Mouse (Mus musculus) intestine, embryonic 16.5 days (tissue): ENCODE measurements at regions not wholly inside any gene's neighbourhood (a gene's known extent, or its start where the extent isn't known, plus 50 kb on each side); places are given as distances from the start of the nearest gene placed in this dataset.

Source experiments
- ATAC-seq: fragments of 200-750 bp; cut with Nextera tagmentation; 2 replicates; pipeline ENCODE4 v1.8.0; 2017; ENCODE audit warnings: moderate TSS enrichment, moderate library complexity
- H3K27ac ChIP-seq: fragments of 300-500 bp; sonication (generic); 2 replicates; pipeline ENCODE4 v1.5.1; 2014; ENCODE audit warnings: mild to moderate bottlenecking, low read length
- H3K27me3 ChIP-seq: fragments of 300-500 bp; sonication (generic); replicated peaks from 2 replicates; pipeline ENCODE4 v1.6.1; 2014; ENCODE audit warnings: low read length, control low read depth, mixed read lengths; ENCODE audit not compliant: control insufficient read depth, insufficient read depth
- H3K36me3 ChIP-seq: fragments of 300-500 bp; sonication (generic); 2 replicates; pipeline ENCODE4 v1.6.1; 2014; ENCODE audit warnings: low read length, control low read depth; ENCODE audit not compliant: control insufficient read depth, insufficient read depth
- H3K4me1 ChIP-seq: fragments of 300-500 bp; sonication (generic); 2 replicates; pipeline ENCODE4 v1.6.1; 2014; ENCODE audit warnings: low read length, control low read depth, mixed read lengths; ENCODE audit not compliant: control insufficient read depth, insufficient read depth
- H3K4me2 ChIP-seq: fragments of 300-500 bp; sonication (generic); 2 replicates; pipeline ENCODE4 v1.6.1; 2014; ENCODE audit warnings: low read depth, low read length, control low read depth
- H3K4me3 ChIP-seq: fragments of 300-500 bp; sonication (generic); 2 replicates; pipeline ENCODE4 v1.5.1; 2014; ENCODE audit warnings: mild to moderate bottlenecking, low read length
- H3K9ac ChIP-seq: fragments of 300-500 bp; sonication (generic); 2 replicates; pipeline ENCODE4 v1.6.1; 2014; ENCODE audit warnings: low read depth, low read length
- H3K9me3 ChIP-seq: fragments of 300-500 bp; sonication (generic); 2 replicates; pipeline ENCODE4 v1.6.1; 2016; ENCODE audit warnings: low read length, control low read depth; ENCODE audit not compliant: control insufficient read depth
- WGBS: fragments of 180-500 bp; shearing (Covaris S2); extraction: QIAGEN DNeasy Blood & Tissue Kit; methylation state at CpG from one replicate; pipeline ENCODE4 v1.1.7; 2014; 5-methylcytosine and 5-hydroxymethylcytosine counted together

DNA sequence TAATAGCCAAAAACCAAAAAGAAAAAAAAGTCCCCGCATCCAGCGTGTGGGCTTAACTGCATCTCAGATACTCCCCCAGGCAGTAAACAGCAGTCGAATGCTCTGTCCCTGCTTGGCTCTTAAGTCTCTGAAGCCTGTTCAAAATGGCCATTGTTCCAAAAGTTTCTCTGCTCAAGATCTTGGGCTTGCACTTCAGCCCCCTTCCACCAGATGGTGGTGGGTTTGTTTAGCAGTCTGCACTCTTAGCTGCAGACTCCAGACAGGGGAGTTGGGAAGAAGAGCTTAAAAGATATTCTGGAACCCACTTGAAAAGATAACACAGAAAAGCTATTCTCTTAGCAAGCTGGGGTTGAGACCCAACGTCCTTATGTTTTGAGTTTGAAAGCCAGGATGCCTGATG lies 496.4 kb downstream of the Nedd1 start:
- Histone ChIP-seq H3K27ac (no peak overlapping the region), H3K4me3 (no peak overlapping the region), H3K4me1 (no peaks in the 10 kb centered on the region), H3K27me3 (no peaks in the 10 kb centered on the region), H3K9me3 (no peaks in the 10 kb centered on the region), H3K4me2 (no peak overlapping the region), H3K9ac (no peak overlapping the region), H3K36me3 (no peaks in the 10 kb centered on the region)
- 79% methylated on average over 4 of the region's 4 CpGs for WGBS
- no peak for ATAC-seq

DNA sequence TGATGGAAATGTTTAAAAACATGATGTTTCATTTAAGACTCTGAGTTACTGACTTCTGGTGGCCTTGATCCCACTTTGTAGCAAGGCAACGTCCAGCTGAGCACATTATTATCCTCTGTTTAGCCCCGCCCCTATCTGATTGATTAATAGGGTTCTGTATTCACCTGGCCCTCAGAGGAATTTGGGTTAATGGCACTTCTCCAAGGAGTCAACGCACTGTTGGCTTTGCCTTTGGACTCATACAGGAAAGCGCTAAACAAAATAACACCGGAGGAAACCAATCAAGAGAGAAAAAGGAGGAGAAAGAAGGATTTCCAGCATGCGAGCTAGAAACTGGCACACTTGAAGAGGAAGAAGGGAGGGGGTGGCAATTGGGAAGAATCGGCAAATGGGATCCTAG lies 497.1 kb downstream of the Nedd1 start:
- 82% methylated on average over 7 of the region's 7 CpGs for WGBS
- Histone ChIP-seq H3K4me2 (no peak overlapping the region), H3K9me3 (no peaks in the 10 kb centered on the region), H3K36me3 (no peaks in the 10 kb centered on the region), H3K9ac (no peak overlapping the region), H3K27me3 (no peaks in the 10 kb centered on the region), H3K27ac (no peak overlapping the region), H3K4me1 (no peaks in the 10 kb centered on the region), H3K4me3 (no peak overlapping the region)
- no peak for ATAC-seq

DNA sequence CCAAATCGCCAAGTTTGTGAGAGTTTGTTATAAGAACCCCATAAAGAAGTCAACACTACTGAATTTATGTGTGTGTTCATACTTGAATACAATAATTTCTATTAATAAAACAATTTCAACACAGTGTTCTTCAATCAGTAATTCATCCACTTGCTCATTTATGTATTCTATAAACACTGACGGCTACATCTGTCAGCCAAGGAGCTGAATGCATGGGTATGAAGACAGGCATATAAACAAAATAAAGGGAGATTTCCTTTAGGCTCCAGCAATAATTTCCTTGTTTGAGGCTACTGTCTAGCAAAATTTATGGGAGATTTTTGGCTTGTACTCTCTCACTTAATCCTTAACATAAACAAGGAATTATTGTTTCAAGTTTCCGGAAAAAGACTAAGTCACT lies 502.9 kb downstream of the Nedd1 start:
- WGBS: 52% methylated on average over 3 of the region's 3 CpGs
- H3K4me1 ChIP-seq: no peaks in the 10 kb centered on the region
- ATAC-seq: peak; percentile 42; the same call in 1 of the 2 replicates

DNA sequence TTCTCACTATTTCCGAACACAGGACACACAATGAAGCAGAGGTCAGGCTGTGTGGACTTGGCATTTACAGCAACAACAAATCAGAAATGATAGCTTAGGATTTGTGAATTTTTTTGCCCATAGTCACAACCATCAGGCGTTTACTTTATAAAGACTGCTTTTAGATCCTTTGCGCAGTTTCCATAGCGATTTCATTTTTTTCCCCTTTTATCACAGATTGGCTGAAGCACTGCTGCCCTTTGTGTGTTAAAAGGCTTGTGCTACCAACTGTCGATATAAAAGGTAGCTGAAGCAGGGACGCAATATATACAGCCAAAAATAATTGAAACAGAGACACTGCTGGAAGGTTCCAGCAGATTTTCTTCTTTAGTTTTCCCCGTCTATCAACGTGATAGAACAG lies 551.4 kb downstream of the Nedd1 start:
- 73% methylated on average over 8 of the region's 8 CpGs for WGBS
- Histone ChIP-seq H3K4me2 (no peak overlapping the region), H3K9me3 (no peaks in the 10 kb centered on the region), H3K36me3 (no peaks in the 10 kb centered on the region), H3K4me1 (no peaks in the 10 kb centered on the region), H3K4me3 (no peak overlapping the region), H3K9ac (no peak overlapping the region), H3K27me3 (no peaks in the 10 kb centered on the region), H3K27ac (no peak overlapping the region)
- ATAC-seq: no peak

More for the DNA sequence above, 502.9 kb downstream of the Nedd1 start:
- Histone ChIP-seq H3K4me2 (no peak overlapping the region), H3K27ac (no peak overlapping the region), H3K9me3 (no peaks in the 10 kb centered on the region), H3K36me3 (no peaks in the 10 kb centered on the region), H3K4me3 (no peak overlapping the region), H3K9ac (no peak overlapping the region), H3K27me3 (no peaks in the 10 kb centered on the region)

DNA sequence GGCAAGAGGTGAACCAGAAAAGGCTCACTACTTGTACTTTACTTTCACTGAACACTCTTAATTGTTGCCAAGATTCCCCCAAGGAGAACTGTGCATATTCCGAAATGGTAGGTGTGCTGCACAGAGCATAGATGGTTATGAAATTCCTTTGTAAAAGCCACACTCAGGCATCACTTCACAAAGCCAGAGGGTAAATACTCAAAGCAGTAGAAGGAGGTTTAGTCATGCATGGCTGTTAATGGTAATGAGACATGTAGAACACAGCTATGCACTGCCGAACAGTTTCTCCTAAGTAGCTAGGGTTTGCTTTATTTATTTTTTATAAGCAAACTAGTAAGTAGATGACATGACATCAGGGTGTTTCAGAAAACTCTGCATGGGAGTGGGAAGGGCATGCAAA lies 556.2 kb downstream of the Nedd1 start:
- H3K9ac ChIP-seq: no peak overlapping the region
- H3K36me3 ChIP-seq: no peaks in the 10 kb centered on the region
- no peak for ATAC-seq
- WGBS: 79% methylated on average over 2 of the region's 2 CpGs
- no peak overlapping the region for H3K27ac ChIP-seq
- H3K4me3 ChIP-seq: no peak overlapping the region
- no peaks in the 10 kb centered on the region for H3K27me3 ChIP-seq
- H3K4me2 ChIP-seq: no peak overlapping the region
- H3K4me1 ChIP-seq: 0 out of 2 replicates have a peak, but pooled peaks cover 3% of the 10 kb centered on the region
- no peaks in the 10 kb centered on the region for H3K9me3 ChIP-seq

DNA sequence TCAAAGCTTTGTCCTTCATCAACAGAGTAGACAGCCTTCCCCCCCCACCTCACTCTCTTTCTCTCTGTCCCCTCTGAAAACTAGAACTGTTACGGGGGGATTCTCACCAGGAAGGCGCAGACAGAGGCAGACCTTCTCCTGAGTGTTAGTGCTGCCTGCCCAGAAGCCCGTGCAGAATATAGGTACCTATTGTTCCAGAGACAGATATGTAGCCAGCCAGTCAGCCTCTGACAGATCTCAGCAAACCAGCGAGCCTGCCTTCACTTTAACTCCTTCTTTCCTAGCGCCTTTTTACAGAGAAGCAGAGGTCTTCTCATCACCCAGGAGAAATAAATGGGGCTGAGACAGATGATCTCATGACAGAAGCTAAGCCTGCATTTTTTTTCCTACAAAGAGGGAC lies 557.2 kb downstream of the Nedd1 start:
- no peak overlapping the region for H3K9ac ChIP-seq
- ATAC-seq: no peak
- no peak overlapping the region for H3K27ac ChIP-seq
- WGBS: 31% methylated on average over 5 of the region's 5 CpGs
- H3K4me1 ChIP-seq: 0 out of 2 replicates have a peak, but pooled peaks cover 3% of the 10 kb centered on the region
- H3K27me3 ChIP-seq: no peaks in the 10 kb centered on the region
- no peak overlapping the region for H3K4me3 ChIP-seq
- no peaks in the 10 kb centered on the region for H3K9me3 ChIP-seq
- no peaks in the 10 kb centered on the region for H3K36me3 ChIP-seq
- H3K4me2 ChIP-seq: no peak overlapping the region

DNA sequence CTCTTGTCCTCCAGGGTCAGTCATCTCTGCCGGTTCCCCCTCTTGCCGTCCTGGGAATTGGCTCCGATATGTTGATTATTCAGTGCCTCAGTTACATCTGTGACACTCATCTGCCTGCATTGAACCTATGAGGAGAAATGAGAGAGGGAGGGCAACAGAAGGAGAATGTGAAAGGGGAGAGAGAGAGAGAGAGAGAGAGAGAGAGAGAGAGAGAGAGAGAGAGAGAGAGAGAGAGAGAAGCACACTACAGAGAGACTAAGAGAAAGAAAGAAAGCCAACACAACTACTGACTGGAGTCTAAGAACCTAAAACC lies 557.6 kb downstream of the Nedd1 start:
- no peaks in the 10 kb centered on the region for H3K36me3 ChIP-seq
- H3K4me3 ChIP-seq: no peak overlapping the region
- ATAC-seq: no peak
- no peak overlapping the region for H3K27ac ChIP-seq
- no peak overlapping the region for H3K4me2 ChIP-seq
- 0 out of 2 replicates have a peak, but pooled peaks cover 3% of the 10 kb centered on the region for H3K4me1 ChIP-seq
- H3K9ac ChIP-seq: no peak overlapping the region
- no peaks in the 10 kb centered on the region for H3K27me3 ChIP-seq
- H3K9me3 ChIP-seq: no peaks in the 10 kb centered on the region
- WGBS: 40% methylated on average over 3 of the region's 3 CpGs

DNA sequence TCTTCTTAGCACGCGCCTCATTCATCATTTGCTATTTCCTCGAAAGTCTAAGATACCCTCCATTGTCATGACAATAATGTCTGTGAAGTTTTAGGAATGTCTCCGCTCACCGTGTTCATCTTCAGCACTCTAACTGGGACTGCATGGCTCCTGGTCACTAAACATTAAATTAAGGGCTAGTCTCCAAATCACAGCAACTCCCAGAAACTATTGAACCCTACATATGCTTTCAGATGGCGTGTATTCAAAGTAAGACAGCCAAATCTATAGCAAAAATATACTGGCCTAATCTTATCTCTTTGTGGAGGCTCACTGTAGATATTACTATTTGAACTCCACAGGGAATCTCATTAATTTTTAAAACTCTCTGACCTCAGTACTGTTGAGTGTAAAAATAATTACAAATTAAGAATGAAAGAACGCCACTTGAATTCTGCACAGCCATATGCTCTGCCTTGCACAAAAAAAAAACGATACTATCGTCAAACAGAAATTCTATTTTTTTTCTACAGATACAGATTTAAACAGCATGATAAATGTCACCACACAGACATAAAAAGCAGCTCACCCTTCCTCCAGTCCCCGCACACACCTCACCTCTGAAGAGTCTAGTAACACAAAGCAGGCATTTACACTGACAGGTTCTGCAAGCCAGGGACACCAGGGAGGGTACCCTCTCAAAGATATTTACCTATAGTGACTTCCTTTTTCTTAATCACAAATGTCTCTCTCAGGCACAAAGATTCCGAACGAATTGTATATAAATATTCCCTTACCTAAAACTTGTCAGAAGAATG lies 558.2 kb downstream of the Nedd1 start:
- 0 out of 2 replicates have a peak, but pooled peaks cover 3% of the 10 kb centered on the region for H3K4me1 ChIP-seq
- H3K27me3 ChIP-seq: no peaks in the 10 kb centered on the region
- H3K36me3 ChIP-seq: no peaks in the 10 kb centered on the region
- H3K27ac ChIP-seq: no peak overlapping the region
- H3K4me2 ChIP-seq: no peak overlapping the region
- WGBS: 55% methylated on average over 12 of the region's 12 CpGs
- no peaks in the 10 kb centered on the region for H3K9me3 ChIP-seq
- ATAC-seq: no peak
- no peak overlapping the region for H3K9ac ChIP-seq
- H3K4me3 ChIP-seq: no peak overlapping the region

DNA sequence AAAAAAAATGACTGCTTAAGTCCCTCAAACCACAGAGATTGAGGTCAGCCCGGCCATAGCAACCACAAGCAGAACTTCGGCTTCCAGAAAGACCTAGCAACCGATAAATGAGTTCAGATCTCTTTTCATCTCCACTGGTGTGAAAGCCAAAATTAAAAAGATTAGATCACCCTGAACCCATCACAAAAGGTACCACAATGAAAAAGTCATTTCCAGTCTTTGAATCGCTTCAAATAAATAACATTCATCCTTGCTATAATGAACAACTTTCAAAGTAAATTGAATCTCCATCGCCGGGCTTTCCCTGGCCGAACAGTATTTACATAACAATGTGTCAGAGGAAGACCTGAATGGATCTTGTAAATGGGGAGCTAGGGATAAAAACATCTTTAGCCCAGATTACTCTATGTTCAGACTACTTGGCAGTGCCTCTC lies 559.1 kb downstream of the Nedd1 start:
- H3K4me1 ChIP-seq: 0 out of 2 replicates have a peak, but pooled peaks cover 3% of the 10 kb centered on the region
- H3K4me3 ChIP-seq: peak overlapping the region; percentile 43; the same call in 1 of the 2 replicates

More for the DNA sequence above, 559.1 kb downstream of the Nedd1 start:
- H3K36me3 ChIP-seq: no peaks in the 10 kb centered on the region
- H3K9ac ChIP-seq: no peak overlapping the region
- no peak overlapping the region for H3K27ac ChIP-seq
- H3K9me3 ChIP-seq: no peaks in the 10 kb centered on the region
- H3K27me3 ChIP-seq: no peaks in the 10 kb centered on the region
- 9% methylated on average over 7 of the region's 7 CpGs for WGBS
- H3K4me2 ChIP-seq: peak overlapping the region; percentile 55; the same call in 1 of the 2 replicates
- no peak for ATAC-seq
